Mouse (Mus musculus) lung, postnatal 0 days (tissue): ENCODE data around the gene Gm21972. TPM values are rescaled to one million over a fixed set of nuclear protein-coding genes. Genes with fewer than 3 reads are reported as not detected.
A peak's percentile ranks its signal among the peaks of the same experiment; 100 is the strongest.

Experiments used
- ATAC-seq: fragments of 200-750 bp; cut with Nextera tagmentation; 2 replicates; pipeline ENCODE4 v1.8.0; 2017; ENCODE audit warnings: moderate library complexity
- DNase-seq: peaks from one replicate; pipeline ENCODE4 v3.0.0-alpha.2; 2016; ENCODE audit warnings: low spot score
- H3K27ac ChIP-seq: fragments of 300-500 bp; sonication (generic); 2 replicates; pipeline ENCODE4 v1.5.1; 2014; ENCODE audit warnings: antibody characterized with exemption, mild to moderate bottlenecking, low read length, mixed read lengths
- H3K27me3 ChIP-seq: fragments of 300-500 bp; sonication (generic); replicated peaks from 2 replicates; pipeline ENCODE4 v1.6.1; 2014; ENCODE audit warnings: low read length, mixed read lengths; ENCODE audit not compliant: insufficient read depth
- H3K36me3 ChIP-seq: fragments of 300-500 bp; sonication (generic); 2 replicates; pipeline ENCODE4 v1.6.1; 2014; ENCODE audit warnings: low read length, mixed read lengths; ENCODE audit not compliant: insufficient read depth
- H3K4me1 ChIP-seq: fragments of 300-500 bp; sonication (generic); 2 replicates; pipeline ENCODE4 v1.6.1; 2014; ENCODE audit warnings: antibody characterized with exemption, low read depth, low read length, mixed read lengths; ENCODE audit not compliant: insufficient read depth
- H3K4me2 ChIP-seq: fragments of 300-500 bp; sonication (generic); replicated peaks from 2 replicates; pipeline ENCODE4 v1.6.1; 2014; ENCODE audit warnings: low read depth, mild to moderate bottlenecking, low read length, moderate library complexity, mixed read lengths
- H3K4me3 ChIP-seq: fragments of 300-500 bp; sonication (generic); 2 replicates; pipeline ENCODE4 v1.5.1; 2014; ENCODE audit warnings: low read depth, low read length
- H3K9ac ChIP-seq: fragments of 300-500 bp; sonication (generic); replicated peaks from 2 replicates; pipeline ENCODE4 v1.6.1; 2014; ENCODE audit warnings: low read depth, mild to moderate bottlenecking
- H3K9me3 ChIP-seq: fragments of 300-500 bp; sonication (generic); 2 replicates; pipeline ENCODE4 v1.6.1; 2016; ENCODE audit warnings: low read length, mixed read lengths
- CTCF ChIP-seq: IDR thresholded peaks from 2 replicates; pipeline ENCODE4 v1.5.1; 2016; ENCODE audit warnings: antibody characterized with exemption, mild to moderate bottlenecking
- EP300 ChIP-seq: IDR thresholded peaks from 2 replicates; pipeline ENCODE4 v1.6.1; 2016; ENCODE audit warnings: antibody characterized with exemption, mild to moderate bottlenecking, control low read depth
- WGBS: fragments of 180-500 bp; shearing (Covaris S2); extraction: QIAGEN DNeasy Blood & Tissue Kit; methylation state at CpG from one replicate; pipeline ENCODE4 v1.1.7; 2014; 5-methylcytosine and 5-hydroxymethylcytosine counted together
- polyA plus RNA-seq: library from polyadenylated mRNA; unstranded; fragments of >200 nt; fragmentation: Nextera tagmentation; extraction: Ambion mirVana; gene quantifications from 2 replicates; pipeline ENCODE4 v1.2.1, GENCODE M21; 2015

Gene Gm21972
- polyA plus RNA-seq, 1 experiment from 2014 or later, result 0.16 TPM

- H3K4me3 ChIP-seq, result no peak overlapping the region
- H3K27ac ChIP-seq, result no peak overlapping the region
- no peak for TF ChIP-seq CTCF
- no peaks in the 10 kb centered on the region for H3K27me3 ChIP-seq
- no peaks in the 10 kb centered on the region for H3K9me3 ChIP-seq
- WGBS, result 93% methylated on average over 6 of the region's 6 CpGs
- H3K36me3 ChIP-seq, result peaks cover 17% of the 10 kb centered on the region; the same call in 1 of the 2 replicates
- ATAC-seq (no peak), DNase-seq (no peak)
- H3K4me1 ChIP-seq, result no peaks in the 10 kb centered on the region
- no peak overlapping the region for H3K9ac ChIP-seq
- no peak overlapping the region for H3K4me2 ChIP-seq
These were observed 1.9 kb downstream of the Gm21972 start for GRCm38 (mm10) chr1:86135315-86135714.

GRCm38 (mm10) chr1:86141081-86141480, 7.6 kb downstream of the Gm21972 start:
- H3K27ac ChIP-seq, result no peak overlapping the region
- H3K4me2 ChIP-seq, result no peak overlapping the region
- DNase-seq, result no peak
- ATAC-seq, result no peak
- H3K27me3 ChIP-seq, result no peaks in the 10 kb centered on the region
- TF ChIP-seq CTCF, result no peak
- no peak for TF ChIP-seq EP300
- H3K4me3 ChIP-seq, result no peak overlapping the region
- H3K9me3 ChIP-seq, result no peaks in the 10 kb centered on the region
- no peaks in the 10 kb centered on the region for H3K4me1 ChIP-seq
- 86% methylated on average over 3 of the region's 3 CpGs for WGBS
- H3K36me3 ChIP-seq, result peaks cover 8% of the 10 kb centered on the region; the same call in 1 of the 2 replicates
- H3K9ac ChIP-seq, result no peak overlapping the region

- no peaks in the 10 kb centered on the region for H3K27me3 ChIP-seq
- WGBS, result 58% methylated on average over 4 of the region's 4 CpGs
- no peaks in the 10 kb centered on the region for H3K9me3 ChIP-seq
- no peak overlapping the region for H3K4me2 ChIP-seq
- no peak for TF ChIP-seq CTCF
- TF ChIP-seq EP300, result no peak
- no peak for DNase-seq
- ATAC-seq, result peak; percentile 64
- no peak overlapping the region for H3K9ac ChIP-seq
- H3K4me3 ChIP-seq, result no peak overlapping the region
- no peaks in the 10 kb centered on the region for H3K4me1 ChIP-seq
- H3K36me3 ChIP-seq, result peaks cover 5% of the 10 kb centered on the region; the same call in 1 of the 2 replicates
- H3K27ac ChIP-seq, result peak overlapping the region; percentile 20; the same call in 1 of the 2 replicates
These were observed 9.7 kb downstream of the Gm21972 start for GRCm38 (mm10) chr1:86143165-86143564.

- Histone ChIP-seq H3K27ac (no peak overlapping the region), H3K4me1 (no peaks in the 10 kb centered on the region), H3K36me3 (peaks cover 1% of the 10 kb centered on the region; the same call in 1 of the 2 replicates), H3K4me2 (no peak overlapping the region), H3K27me3 (no peaks in the 10 kb centered on the region), H3K9ac (no peak overlapping the region), H3K9me3 (no peaks in the 10 kb centered on the region), H3K4me3 (no peak overlapping the region)
- ATAC-seq, result no peak
- no peak for DNase-seq
- 74% methylated on average over 21 of the region's 21 CpGs for WGBS
- TF ChIP-seq EP300 (no peak), CTCF (peak; percentile 49)
These were observed 10.8 kb downstream of the Gm21972 start for GRCm38 (mm10) chr1:86144001-86144944.

- Histone ChIP-seq H3K36me3 (no peaks in the 10 kb centered on the region), H3K27ac (no peak overlapping the region), H3K9me3 (no peaks in the 10 kb centered on the region), H3K4me3 (no peak overlapping the region), H3K4me1 (no peaks in the 10 kb centered on the region), H3K4me2 (no peak overlapping the region), H3K27me3 (no peaks in the 10 kb centered on the region), H3K9ac (no peak overlapping the region)
- TF ChIP-seq EP300, result no peak
- no peak for TF ChIP-seq CTCF
- ATAC-seq (no peak), DNase-seq (no peak)
- WGBS, result 82% methylated on average over 5 of the region's 5 CpGs
These were observed 12.9 kb downstream of the Gm21972 start for GRCm38 (mm10) chr1:86146293-86146692.

GRCm38 (mm10) chr1:86147557-86147956, 14.1 kb downstream of the Gm21972 start:
- Histone ChIP-seq H3K4me3 (no peak overlapping the region), H3K27me3 (no peaks in the 10 kb centered on the region), H3K4me1 (no peaks in the 10 kb centered on the region), H3K9me3 (no peaks in the 10 kb centered on the region), H3K9ac (no peak overlapping the region), H3K4me2 (no peak overlapping the region), H3K36me3 (no peaks in the 10 kb centered on the region), H3K27ac (no peak overlapping the region)
- no peak for DNase-seq
- WGBS, result 61% methylated on average over 5 of the region's 5 CpGs
- no peak for TF ChIP-seq CTCF
- no peak for TF ChIP-seq EP300
- ATAC-seq, result no peak
